Mouse (Mus musculus) neural tube, embryonic 14.5 days (tissue): ENCODE measurements around the gene Palm2. TPM values are rescaled to one million over a fixed set of nuclear protein-coding genes. Genes with fewer than 3 reads are reported as not detected.

Source experiments
- ATAC-seq: fragments of 200-750 bp; cut with Nextera tagmentation; 2 replicates; pipeline ENCODE4 v1.8.0; 2017; ENCODE audit warnings: low read depth, mild to moderate bottlenecking, moderate TSS enrichment, moderate library complexity
- H3K27ac ChIP-seq: fragments of 300-500 bp; sonication (generic); 2 replicates; pipeline ENCODE4 v1.5.1; 2014; ENCODE audit warnings: low read depth, mild to moderate bottlenecking, control low read depth, low read length, moderate library complexity, mixed read lengths
- H3K27me3 ChIP-seq: fragments of 300-500 bp; sonication (generic); 2 replicates; pipeline ENCODE4 v1.6.1; 2014; ENCODE audit warnings: low read length; ENCODE audit not compliant: control insufficient read depth, insufficient read depth
- H3K36me3 ChIP-seq: fragments of 300-500 bp; sonication (generic); 2 replicates; pipeline ENCODE4 v1.6.1; 2014; ENCODE audit warnings: low read length, mixed read lengths; ENCODE audit not compliant: control insufficient read depth, insufficient read depth
- H3K4me1 ChIP-seq: fragments of 300-500 bp; sonication (generic); 2 replicates; pipeline ENCODE4 v1.6.1; 2014; ENCODE audit warnings: low read length; ENCODE audit not compliant: control insufficient read depth, insufficient read depth
- H3K4me2 ChIP-seq: fragments of 300-500 bp; sonication (generic); 2 replicates; pipeline ENCODE4 v1.6.1; 2014; ENCODE audit warnings: mild to moderate bottlenecking, low read depth, low read length, control low read depth
- H3K4me3 ChIP-seq: fragments of 300-500 bp; sonication (generic); 2 replicates; pipeline ENCODE4 v1.5.1; 2014; ENCODE audit warnings: low read depth, low read length, control low read depth, mixed read lengths
- H3K9ac ChIP-seq: fragments of 300-500 bp; sonication (generic); replicated peaks from 2 replicates; pipeline ENCODE4 v1.6.1; 2014; ENCODE audit warnings: low read depth, mild to moderate bottlenecking, control low read depth, low read length, mixed read lengths
- H3K9me3 ChIP-seq: fragments of 300-500 bp; sonication (generic); 2 replicates; pipeline ENCODE4 v1.6.1; 2016; ENCODE audit warnings: low read length; ENCODE audit not compliant: control insufficient read depth
- WGBS: fragments of 180-500 bp; shearing (Covaris S2); extraction: QIAGEN DNeasy Blood & Tissue Kit; methylation state at CpG from one replicate; pipeline ENCODE4 v1.1.7; 2014; 5-methylcytosine and 5-hydroxymethylcytosine counted together
- polyA plus RNA-seq: library from polyadenylated mRNA; unstranded; fragments of >200 nt; fragmentation: Nextera tagmentation; extraction: Ambion mirVana; gene quantifications from 2 replicates; pipeline ENCODE4 v1.2.1, GENCODE M21; 2014

The Palm2 gene
- polyA plus RNA-seq, 1 experiment from 2014 or later = 18.3 TPM

DNA sequence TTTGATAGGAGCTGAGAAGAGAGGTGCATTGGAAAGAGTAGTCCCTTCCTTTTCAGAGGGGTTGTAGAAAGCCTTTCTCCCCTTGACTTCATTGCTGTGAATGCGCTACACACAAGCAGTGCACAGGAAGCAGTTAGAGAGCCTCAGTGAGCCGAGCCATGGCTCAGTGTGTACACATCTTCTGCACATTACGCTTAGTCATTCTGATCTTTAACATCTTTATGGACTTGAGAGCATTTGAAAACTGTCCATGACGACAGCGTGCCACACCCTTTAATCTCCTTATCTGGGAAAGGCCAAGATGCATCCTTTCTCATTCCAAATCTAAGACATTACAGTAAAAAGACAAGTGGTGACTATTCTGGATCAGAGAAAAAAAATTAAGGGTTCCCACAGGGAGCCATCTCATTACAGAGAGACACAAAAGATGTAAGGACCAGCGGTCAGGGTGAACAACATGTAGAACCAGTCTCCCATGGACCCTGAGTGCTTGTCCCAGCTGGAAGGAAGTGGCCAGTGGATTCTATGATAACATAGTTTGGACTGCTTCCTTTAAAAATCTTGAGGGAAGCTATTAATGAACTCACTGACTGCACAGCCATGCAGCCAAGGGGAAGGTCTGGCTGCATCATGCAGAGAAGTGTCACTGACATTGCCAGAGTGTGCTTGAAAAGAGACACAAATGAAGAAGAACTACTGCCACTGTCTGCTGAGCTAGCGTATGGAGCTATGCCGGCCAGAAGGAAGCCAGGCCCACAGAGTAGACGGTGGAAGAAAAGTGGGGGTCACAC, 91.4 kb downstream of the Palm2 start:
- Histone ChIP-seq H3K27me3 (no peaks in the 10 kb centered on the region), H3K9ac (no peak overlapping the region), H3K9me3 (no peaks in the 10 kb centered on the region), H3K4me1 (no peaks in the 10 kb centered on the region), H3K36me3 (no peaks in the 10 kb centered on the region), H3K4me2 (no peak overlapping the region), H3K27ac (no peak overlapping the region), H3K4me3 (no peak overlapping the region)
- ATAC-seq = no peak
- 88% methylated on average over 9 of the region's 9 CpGs for WGBS

DNA sequence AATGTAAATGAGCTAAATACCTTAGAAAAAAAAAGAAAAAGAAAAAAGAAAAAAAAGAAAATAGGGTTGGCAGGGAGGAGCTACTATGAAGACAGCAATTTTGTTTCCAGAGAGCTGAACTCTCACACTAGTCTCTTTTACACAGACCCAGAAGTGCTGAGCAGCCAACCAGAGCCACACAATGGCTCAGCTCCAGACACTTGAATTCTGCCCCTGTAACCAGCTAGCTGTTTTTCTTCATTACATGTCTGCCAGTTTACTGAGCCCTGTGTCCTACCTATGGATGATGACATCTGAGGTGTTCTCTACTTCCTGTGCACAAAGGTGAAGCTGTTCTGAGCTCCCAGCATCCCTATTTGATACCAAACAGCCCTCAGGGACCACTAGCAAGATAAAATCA, 94.2 kb downstream of the Palm2 start:
- no peaks in the 10 kb centered on the region for H3K27me3 ChIP-seq
- H3K4me1 ChIP-seq = no peaks in the 10 kb centered on the region
- H3K9me3 ChIP-seq = no peaks in the 10 kb centered on the region
- ATAC-seq = no peak
- no peak overlapping the region for H3K9ac ChIP-seq
- H3K36me3 ChIP-seq = no peaks in the 10 kb centered on the region
- no peak overlapping the region for H3K27ac ChIP-seq
- H3K4me2 ChIP-seq = no peak overlapping the region
- H3K4me3 ChIP-seq = no peak overlapping the region

DNA sequence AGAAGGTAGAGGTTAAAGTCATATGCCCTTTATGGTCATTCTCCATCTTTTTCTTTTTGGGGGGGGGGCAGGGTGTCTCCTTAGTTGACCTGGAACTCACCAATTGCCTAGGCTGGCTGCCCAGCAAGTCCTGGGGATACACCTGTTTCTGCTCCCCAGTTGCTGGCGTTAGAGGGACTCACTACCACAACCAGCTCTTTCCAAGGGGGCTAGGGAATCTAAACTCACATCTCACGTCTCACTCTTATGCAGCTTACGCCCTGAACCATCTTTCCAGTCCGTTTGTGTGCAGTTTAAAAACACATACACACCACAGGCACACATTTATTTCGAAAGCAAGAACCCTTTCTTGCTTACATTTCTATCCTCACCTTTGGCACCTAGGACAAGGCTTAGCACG, 99.6 kb downstream of the Palm2 start:
- no peaks in the 10 kb centered on the region for H3K9me3 ChIP-seq
- H3K36me3 ChIP-seq = no peaks in the 10 kb centered on the region
- H3K27me3 ChIP-seq = no peaks in the 10 kb centered on the region
- 88% methylated on average over 6 of the region's 6 CpGs for WGBS
- no peak for ATAC-seq
- H3K4me3 ChIP-seq = no peak overlapping the region
- no peak overlapping the region for H3K9ac ChIP-seq
- no peaks in the 10 kb centered on the region for H3K4me1 ChIP-seq
- no peak overlapping the region for H3K4me2 ChIP-seq
- H3K27ac ChIP-seq = no peak overlapping the region

DNA sequence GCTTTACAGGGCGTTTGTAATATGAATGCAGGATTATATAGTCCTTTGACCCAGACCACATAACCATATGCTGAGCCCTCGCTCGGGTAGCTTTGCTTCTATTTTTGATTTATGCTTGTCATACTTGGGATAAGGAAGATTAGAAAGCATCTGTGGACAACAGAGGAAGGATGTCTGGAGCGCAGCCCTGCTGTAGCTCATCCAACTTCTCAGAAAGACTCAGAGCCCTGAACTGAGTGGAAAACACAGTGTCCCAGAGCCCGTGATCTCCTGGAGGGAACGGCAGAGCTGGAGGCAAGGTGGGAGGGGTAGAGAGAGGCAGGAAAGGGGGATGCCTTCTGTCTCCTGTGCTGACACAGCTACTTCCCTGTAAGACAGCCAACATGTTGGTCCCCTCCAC, 100.2 kb downstream of the Palm2 start:
- no peak for ATAC-seq
- no peak overlapping the region for H3K9ac ChIP-seq
- no peak overlapping the region for H3K27ac ChIP-seq
- no peaks in the 10 kb centered on the region for H3K27me3 ChIP-seq
- no peaks in the 10 kb centered on the region for H3K9me3 ChIP-seq
- no peak overlapping the region for H3K4me3 ChIP-seq
- no peaks in the 10 kb centered on the region for H3K4me1 ChIP-seq
- H3K36me3 ChIP-seq = no peaks in the 10 kb centered on the region
- 71% methylated on average over 6 of the region's 6 CpGs for WGBS
- no peak overlapping the region for H3K4me2 ChIP-seq

DNA sequence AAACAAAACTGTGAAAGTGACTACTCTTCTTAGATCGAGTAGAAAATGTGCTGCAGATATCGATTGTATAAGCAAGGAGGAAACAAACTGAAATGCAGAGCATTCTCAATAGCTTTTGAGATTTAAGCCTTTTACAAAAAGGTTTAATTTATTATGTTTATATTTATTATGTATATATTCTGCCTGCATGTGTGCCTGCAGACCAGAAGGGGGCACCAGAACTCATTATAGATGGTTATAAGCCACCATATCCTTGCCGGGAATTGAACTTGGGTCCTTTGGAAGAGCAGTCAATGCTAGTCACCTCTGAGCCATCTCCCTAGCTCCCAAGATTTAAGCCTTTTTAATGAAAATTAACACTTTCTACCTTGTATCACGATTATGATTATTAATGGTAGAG, 101.0 kb downstream of the Palm2 start:
- no peak for ATAC-seq
- H3K4me3 ChIP-seq = no peak overlapping the region
- no peaks in the 10 kb centered on the region for H3K36me3 ChIP-seq
- H3K4me2 ChIP-seq = no peak overlapping the region
- no peak overlapping the region for H3K27ac ChIP-seq
- H3K27me3 ChIP-seq = no peaks in the 10 kb centered on the region
- 93% methylated on average over 4 of the region's 4 CpGs for WGBS
- H3K9ac ChIP-seq = no peak overlapping the region
- H3K9me3 ChIP-seq = no peaks in the 10 kb centered on the region
- H3K4me1 ChIP-seq = no peaks in the 10 kb centered on the region

DNA sequence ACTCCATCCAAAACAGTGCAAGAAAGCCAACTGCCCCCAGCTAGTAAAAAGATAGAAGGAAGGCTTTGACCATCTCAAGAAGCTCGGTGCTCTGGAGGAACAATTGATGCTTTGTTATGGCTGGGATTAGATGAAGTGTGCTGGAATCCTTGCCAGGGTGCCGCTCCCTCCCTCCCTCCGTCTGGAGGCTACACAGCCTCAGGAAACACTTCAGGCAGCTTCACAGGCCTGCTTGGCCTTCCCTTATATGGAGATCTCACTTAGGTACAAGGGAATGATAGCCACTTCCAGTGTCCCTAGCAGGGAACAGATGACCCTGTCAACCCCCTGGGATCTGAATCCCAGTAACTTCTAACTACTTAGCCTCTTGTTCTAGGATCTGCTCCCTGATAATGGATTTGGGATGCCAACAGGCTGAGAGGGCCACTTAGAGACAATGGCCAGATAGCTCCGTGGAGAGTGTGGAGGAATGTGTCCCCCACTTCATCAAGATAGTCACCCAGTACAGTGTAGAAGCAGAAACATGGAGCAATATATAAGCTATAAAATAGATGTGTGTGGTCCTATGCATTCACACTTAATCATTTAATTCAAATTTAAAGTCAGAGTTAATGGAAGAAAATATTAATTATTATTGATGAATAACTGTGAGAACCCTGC, 104.1 kb downstream of the Palm2 start:
- 27% methylated on average over 4 of the region's 4 CpGs for WGBS
- Histone ChIP-seq H3K9ac (no peak overlapping the region), H3K36me3 (no peaks in the 10 kb centered on the region), H3K9me3 (no peaks in the 10 kb centered on the region), H3K27me3 (no peaks in the 10 kb centered on the region), H3K4me1 (no peaks in the 10 kb centered on the region), H3K4me3 (no peak overlapping the region), H3K4me2 (no peak overlapping the region), H3K27ac (no peak overlapping the region)
- ATAC-seq = no peak; the same call in 1 of the 2 replicates

DNA sequence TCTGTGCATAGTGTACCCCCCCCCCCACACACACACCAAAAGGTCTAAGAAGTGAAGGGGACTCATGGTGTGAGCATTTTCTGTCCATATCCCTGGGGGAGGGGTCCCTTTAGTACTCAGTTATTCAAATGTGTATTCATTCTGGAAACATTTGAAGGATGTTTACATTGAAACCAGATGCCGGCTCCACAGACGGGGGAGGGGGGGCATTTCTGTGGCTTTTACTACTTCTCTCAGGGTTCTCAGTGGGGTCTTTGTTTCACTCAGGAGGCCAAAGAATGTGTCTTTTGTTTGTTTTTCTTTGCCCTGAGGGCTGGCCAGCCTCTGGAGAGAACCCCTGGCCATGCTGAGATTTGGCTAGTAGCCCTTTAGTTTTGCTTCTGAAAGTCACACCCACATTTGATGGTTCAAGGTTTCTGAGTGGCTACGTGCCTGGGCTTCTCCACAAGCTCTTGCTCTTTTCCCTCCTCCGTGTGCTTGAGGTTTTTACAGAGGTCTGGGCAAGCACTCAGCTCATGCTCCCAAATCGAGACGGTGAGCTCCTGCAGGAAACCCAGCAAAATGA, 109.7 kb downstream of the Palm2 start:
- Histone ChIP-seq H3K27ac (no peak overlapping the region), H3K4me2 (no peak overlapping the region), H3K4me3 (no peak overlapping the region), H3K27me3 (no peaks in the 10 kb centered on the region), H3K9ac (no peak overlapping the region), H3K9me3 (no peaks in the 10 kb centered on the region), H3K4me1 (no peaks in the 10 kb centered on the region), H3K36me3 (no peaks in the 10 kb centered on the region)
- 11% methylated on average over 6 of the region's 6 CpGs for WGBS
- ATAC-seq = peak; percentile 74; the same call in 1 of the 2 replicates

DNA sequence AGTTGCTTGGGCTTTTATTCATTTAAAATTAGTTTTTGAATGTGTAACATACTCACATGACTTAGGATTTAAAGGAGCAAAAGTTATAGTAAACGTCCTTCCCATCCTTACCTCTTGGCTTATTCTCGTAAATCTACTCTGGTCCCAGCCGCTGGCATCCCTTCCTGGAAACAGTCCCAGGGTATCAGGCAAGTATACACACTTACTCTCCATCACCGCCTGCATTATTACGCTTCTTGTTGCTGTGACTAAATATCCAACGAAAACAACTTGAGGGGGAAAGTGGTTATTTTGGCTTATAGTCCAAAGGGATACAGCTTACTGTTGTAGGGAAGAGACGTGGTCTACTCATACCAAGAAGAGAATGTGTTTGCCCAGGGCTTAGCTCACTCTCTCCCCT, 113.7 kb downstream of the Palm2 start:
- Histone ChIP-seq H3K4me1 (no peaks in the 10 kb centered on the region), H3K27me3 (no peaks in the 10 kb centered on the region), H3K9ac (no peak overlapping the region), H3K36me3 (no peaks in the 10 kb centered on the region), H3K9me3 (no peaks in the 10 kb centered on the region), H3K4me2 (no peak overlapping the region), H3K4me3 (no peak overlapping the region), H3K27ac (no peak overlapping the region)
- WGBS = 81% methylated on average over 7 of the region's 7 CpGs
- no peak for ATAC-seq

DNA sequence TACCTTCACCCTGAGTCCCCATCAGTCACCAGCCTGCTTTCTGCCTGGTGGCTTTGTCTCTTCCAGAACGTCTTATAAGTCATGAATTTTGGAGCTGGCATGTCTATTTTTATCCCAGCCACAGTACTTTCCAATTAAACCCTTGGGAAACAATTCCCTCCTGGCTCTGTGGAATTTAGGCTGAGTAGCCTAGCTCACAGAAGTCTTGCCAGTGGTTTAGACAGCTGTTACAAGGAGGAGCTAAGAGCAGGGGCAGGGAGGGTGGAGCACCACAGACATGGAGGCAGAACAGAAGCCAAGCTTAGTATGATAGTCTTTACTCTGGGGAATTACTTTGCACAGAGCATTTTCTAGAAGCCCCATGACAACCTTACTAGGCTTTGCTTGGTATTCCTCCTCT, 116.2 kb downstream of the Palm2 start:
- H3K4me2 ChIP-seq = no peak overlapping the region
- 23% methylated on average over 1 of the region's 1 CpGs for WGBS
- H3K4me1 ChIP-seq = no peaks in the 10 kb centered on the region
- no peak overlapping the region for H3K9ac ChIP-seq
- no peaks in the 10 kb centered on the region for H3K27me3 ChIP-seq
- no peak for ATAC-seq
- H3K36me3 ChIP-seq = no peaks in the 10 kb centered on the region
- no peak overlapping the region for H3K27ac ChIP-seq
- H3K4me3 ChIP-seq = no peak overlapping the region
- H3K9me3 ChIP-seq = no peaks in the 10 kb centered on the region
